Mouse (Mus musculus): ENCODE measurements around the gene Lrrc1.

The Lrrc1 gene

DNA sequence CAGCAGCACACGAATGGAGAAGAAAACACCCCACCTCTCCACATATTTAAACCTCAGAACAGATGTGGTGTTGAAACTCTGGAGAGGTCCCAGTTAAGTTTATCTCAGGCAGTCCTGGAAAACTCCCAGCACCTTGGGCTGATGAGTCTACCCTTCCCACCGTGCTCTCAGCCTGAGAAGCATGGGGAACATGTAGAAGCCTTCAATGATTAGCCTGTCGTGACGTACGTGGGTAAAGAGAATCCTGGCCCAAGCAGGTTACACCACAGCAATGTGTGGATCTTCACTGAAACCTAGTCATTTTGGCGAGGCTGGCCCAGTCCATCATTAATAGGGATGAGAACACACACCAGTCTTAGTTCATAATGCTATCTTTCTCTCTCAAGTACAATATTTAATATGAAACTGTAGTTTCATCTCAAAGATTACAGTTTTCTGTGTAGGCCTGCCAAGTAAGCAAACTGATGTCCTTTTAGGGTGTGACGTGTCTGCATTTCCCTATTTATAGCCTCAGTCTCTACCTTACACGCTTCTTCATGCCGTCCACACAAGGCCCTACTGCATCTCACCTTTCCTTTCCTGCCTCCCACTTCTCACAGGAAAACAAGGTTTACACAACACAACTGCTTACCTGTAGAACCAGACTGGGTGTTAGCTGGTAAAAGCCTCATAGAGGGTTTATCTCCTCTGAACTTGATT lies 125.0 kb downstream of the Lrrc1 start:
- DNase-seq: no peak

DNA sequence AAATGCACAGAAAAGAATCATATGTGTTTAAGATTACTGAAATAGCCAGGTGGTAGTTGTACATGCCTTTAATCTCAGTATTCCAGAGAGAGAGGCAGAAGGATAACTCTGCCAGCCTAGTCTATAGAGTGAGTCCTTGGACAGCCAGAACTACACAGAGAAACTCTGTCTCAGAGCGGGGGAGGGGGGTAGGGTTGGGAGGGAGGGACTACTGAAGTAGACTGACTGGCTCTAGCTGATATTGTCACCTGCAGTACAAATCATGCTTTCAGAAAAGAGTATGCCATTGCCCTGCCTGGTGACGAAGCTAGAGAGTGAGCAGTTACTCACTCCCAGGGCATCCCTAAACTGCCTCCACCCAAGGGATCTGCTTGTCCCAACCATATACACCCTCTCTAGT lies 125.9 kb downstream of the Lrrc1 start:
- DNase-seq: no peak

DNA sequence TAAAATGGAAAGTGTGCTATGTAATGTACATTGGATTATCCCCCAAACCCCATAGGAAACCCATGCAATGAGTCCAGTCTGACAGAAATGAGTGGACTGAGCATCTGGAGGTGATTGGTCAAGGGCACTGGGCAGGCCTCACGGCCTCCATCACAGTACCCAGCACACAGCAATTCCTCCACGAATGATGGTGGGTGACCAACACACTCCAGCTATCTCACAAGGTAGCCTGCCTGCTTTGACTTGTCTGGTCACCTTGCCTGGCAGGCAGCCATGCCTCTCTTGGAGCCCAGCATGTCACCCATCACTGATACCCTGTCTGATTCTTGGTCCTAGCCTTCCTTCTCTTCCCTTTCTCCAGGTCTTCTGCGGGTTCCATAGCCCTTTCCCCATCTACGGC lies 128.2 kb downstream of the Lrrc1 start:
- DNase-seq: no peak

DNA sequence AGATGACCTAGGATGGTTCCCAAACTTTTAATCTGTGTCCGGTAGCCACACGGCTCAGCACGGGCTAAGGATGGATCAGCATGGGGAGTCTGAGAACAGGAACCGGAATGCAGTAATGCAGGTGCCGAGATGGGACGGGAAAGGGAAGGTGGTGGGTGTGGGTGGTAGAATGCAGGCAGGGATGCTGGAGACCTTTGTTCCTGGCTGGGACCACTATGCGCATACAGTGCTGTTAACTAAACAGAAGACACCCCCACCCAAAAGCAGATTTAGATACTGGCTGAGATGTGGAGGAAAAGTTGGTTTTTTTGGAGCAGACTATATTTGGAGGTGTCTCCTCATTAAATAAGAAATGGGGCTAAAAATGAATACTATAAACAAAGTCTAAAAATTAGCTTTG lies 128.7 kb downstream of the Lrrc1 start:
- DNase-seq: no peak

DNA sequence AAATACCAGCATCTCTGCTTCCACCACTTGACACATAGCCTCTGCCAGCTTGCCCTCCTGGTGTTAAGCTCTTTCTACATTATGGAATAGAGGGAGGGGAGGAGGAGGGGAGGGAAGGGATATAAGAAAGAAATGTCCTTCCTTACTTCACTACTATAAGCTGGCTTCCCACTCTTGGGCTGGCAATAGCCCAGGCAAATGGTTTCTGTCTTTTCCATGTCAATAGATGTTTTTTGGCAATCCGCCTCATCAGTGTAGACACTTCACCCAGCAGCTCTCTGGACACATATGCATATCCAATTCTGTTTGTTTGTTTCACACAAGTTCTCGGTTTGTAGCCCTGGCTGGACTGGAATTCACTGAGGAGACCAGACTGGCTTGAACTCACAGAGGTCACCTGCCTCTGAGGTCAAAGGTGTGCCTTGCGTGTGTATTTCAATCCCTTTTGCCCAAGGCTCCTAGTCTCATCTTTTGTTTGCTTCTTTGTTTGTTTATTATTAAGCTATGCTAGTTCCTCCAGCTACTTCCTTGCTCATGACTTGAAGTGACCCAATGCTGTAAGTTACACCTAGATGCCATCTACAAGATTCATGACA lies 132.7 kb downstream of the Lrrc1 start:
- no peak for DNase-seq

DNA sequence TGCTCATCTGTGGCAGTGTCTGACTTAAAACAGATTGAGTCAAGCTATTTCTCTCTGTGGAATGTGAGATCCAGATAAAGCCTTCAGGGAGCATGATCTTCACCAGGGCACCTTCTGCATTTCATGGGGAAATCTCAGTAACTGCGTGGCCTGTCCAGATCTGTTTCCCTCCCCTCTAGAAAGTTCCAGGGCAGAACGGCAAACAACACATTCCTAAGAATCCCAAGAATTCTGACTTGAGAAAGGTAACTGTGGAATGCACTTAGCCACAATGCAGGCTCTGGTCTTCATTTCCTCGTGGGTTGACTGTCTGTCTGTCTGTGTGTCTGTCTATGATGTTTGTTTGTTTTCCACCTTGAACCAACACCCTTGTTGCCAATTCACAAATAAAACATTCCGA lies 133.7 kb downstream of the Lrrc1 start:
- no peak for DNase-seq

DNA sequence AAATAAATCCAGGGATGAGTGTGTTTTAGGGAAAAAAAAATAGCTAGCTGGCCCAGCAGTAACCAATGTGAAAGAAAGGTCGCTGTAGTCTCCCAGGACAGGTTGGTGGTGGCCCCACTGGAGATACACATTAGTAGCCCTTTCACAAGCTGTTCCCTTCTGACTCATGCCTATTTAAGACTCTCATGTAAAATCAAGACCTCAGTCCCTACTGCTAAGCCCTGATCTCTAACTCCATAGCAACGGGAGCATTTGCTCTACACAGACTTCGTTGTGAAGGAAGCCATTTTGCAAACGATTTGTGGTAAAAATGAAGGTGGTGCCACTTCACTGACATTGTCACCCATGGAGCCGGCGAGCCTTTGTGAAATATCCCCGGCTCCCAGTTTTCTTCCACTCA lies 134.1 kb downstream of the Lrrc1 start:
- no peak for DNase-seq

DNA sequence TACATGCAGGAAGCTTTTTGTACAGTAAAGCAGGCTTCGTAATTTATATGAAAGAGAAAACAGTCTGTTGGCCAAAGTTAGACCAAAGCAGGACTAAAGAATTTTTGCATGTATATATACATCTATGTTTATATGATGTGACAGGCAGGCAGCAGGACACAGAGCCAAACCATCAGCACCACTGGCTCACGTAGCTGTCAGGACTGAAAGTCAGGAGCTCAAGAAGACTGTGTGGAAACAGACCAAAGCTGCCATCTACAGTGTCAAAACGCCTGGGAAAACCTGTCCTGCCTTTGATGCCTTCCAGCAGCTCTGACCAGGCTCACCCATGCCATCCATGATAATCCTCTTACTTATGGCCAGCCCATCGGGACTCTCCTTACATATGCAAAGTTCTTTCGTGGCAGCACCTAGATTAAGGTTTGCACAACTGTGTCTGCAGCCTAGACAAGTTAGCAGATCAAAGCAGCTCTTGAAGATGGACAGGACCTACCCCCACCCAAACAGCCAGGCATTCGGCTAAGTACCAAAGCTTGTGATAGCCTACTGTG lies 136.5 kb downstream of the Lrrc1 start:
- no peak for DNase-seq

DNA sequence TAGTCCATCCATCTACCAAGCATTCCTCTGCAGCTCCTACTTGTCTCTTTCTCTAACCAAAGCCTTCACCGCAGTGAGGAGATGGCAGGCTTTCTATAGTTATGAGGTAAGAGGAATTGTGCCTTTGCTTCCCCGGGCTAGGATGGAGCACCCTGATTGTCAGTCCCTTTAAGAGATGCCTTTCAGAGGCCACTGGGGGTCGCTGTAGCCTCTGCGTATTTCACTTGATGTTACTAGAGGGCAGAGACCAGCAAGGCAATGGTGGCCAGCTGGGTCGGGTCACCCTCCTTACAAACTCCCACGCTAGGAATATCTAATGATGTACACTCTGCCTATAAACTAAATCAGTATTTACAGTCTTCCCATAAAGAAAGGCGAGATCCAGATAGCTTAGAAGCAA lies 137.8 kb downstream of the Lrrc1 start:
- peak; percentile 84 for DNase-seq

DNA sequence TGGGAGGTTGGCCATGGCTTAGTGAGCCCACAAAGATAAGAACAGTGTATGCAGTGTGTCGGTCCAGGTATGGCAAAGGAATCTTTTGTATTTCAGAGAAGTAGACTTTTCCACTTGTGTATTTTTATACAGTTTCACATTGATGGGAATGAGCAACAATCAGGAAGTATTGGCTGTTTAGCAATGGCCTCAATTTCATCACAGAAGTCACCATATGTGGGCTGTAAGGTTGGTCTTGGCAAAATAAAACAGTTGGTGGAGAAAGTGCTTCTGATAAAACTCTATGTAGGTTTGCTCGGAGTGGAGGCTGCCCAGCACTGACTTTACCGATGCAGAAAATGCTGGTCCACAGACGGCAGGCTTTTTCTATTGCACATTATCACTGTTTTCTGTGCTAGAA lies 140.2 kb downstream of the Lrrc1 start:
- no peak for DNase-seq

DNA sequence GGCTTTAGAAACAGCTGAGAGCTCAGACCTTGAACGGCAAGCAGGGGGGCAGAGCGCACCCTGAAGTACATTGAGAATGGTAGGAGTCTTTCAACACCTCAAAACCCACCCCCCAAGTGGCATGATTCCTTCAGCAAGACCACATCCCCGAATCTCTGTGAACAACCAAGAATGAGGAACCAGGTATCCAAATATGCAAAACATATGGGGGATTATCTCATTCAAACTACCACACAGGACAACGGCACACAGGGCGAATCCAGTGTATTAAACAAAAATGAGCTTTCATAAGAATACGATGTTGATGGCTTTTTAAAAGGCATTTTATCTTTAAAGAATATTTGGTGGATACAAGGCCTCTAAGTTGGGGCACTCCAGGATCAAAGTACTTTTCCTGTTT lies 140.7 kb downstream of the Lrrc1 start:
- no peak for DNase-seq

DNA sequence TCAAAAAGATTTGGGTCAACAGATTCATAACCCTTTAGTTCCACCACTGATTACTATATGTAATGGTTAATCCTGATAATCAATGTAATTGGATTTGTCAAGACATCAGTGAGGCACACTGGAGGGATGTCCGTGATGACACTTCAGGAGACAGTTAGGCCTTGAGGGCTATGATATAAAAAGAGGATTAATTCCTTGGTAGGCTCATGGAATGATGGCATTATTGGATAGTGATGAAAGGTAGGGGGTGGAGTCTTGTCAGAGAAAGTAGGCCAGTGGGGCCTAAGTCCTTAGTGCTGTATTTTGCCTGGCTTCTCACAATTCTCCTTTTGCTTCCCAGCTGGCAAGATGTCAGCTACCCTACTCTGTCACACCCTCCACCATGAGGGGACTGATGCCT lies 141.7 kb downstream of the Lrrc1 start:
- DNase-seq: no peak

DNA sequence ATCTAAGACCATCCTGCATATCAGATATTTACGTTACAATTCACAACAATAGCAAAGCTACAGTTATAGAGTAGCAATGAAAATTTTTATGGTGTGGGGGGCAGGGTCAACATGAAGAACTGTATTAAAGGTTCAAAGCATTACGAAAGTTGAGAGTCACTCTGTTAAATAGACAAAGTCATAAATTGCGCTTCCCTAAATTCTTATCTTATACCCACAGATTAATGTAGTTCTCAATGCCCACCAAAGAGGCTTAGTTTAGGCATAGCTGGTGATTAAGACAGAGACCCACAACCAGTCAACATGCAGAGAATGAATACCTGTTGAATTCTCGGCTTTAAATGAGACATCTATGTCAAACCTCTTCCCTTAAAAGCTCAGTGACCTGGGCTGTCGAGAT lies 144.9 kb downstream of the Lrrc1 start:
- no peak for DNase-seq

DNA sequence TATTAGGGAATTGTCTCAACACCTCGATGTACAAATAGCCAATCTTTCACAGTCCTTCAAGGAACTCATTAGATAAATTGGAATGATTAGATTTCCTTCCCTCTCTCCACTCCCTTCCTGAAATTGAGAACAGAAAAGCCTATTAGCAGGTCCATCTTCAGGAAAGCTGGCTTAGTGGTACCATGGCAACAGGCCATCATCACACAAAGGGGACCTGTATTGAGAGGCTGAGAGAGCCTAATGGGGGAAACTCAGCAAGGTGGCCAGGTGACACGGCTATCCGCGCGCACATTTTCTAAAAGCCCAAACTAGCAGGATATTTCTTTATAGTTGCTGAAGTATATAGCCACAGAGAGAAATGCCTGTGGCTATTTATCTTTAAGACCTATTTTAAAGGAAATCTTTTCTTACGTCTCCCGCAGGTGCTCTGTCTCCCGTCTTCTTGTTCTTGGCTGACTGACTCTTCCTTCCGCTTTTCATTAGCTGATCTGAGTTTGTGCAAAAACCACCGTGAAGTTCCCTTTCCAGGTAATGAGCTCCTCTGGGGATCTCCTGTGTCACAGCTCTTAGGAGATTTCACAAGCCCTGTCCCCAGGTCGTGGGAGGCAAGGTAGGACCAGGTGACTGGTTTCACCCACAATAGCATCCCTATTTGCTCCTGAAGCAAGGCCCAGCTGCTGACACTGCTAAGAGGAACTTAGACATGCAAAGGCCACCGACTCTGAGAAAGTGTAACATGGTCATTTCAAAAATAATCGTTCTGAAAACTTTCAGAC lies 145.6 kb downstream of the Lrrc1 start:
- no peak for DNase-seq

DNA sequence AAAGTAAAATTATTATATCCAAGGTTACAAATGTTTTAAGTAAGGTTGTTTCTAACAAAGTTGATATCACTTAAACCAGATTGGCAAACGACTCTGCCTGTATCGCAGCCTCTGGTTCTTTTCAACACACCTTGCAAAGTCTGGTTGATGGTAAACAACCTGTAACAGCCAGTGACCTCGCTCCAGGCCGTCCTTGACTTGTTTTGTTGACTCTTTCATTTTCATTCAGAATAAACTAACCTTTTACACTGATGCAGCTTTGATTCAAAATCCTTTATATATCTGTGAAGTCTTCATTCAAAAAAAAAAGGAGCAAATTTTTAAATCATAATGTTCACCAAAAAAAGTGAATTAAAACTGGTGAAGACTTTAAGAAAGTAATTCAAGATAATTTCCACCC lies 147.6 kb downstream of the Lrrc1 start:
- DNase-seq: no peak

DNA sequence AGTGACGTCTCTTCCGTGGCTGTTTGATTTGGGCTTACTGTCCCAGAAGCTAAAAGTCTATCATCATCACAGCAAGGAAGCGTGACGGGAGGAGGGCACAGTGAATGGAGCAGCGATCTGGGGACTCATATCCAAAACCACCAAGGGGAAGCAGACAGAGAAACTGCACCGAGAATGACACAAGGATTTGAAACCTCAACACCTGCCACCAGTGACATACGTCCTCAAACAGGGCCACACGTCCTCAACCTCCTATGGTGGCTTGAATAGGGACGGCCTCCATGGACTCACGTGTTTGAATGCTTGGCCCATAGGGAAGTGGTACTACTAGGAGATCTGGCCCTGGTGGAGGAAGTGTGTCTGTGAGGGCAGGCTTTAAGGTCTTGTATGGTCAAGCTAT lies 153.4 kb downstream of the Lrrc1 start:
- DNase-seq: no peak

DNA sequence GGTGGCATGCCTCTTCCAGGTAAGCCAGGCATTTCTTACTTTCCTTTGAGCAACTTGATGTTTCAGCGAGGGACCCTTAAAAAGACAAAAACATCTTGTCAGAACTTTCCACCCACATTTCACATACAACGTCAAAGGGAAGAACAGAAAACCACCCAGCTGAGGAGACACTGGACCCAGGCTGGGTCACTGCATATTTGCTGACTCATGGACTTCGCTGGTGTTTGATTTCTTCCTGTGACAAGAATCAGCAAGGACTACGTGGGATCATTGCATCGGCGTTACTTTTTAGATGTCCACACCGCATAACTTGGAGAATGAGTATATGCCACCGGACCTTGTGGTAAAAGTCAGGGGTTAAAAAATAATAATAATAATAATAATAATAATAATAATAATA lies 155.7 kb downstream of the Lrrc1 start:
- DNase-seq: no peak

DNA sequence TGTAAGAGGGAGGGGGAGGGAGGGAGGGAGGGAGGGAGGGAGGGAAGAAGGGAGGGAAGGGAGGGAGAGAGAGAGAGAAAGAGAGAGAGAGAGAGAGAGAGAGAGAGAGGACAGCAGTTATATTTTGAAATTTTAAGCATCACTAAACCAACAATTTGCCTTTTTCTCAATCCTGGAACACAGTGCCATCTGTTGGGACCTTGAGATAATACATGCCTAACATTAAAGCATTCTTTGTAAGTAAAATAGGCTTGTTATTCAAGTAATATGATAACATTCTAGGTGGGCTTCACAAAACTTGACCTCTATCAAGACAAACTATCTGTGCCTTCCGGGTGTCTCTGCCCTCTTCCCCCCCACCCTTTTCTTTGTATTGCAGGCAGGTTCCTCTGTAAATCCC lies 157.9 kb downstream of the Lrrc1 start:
- no peak for DNase-seq

DNA sequence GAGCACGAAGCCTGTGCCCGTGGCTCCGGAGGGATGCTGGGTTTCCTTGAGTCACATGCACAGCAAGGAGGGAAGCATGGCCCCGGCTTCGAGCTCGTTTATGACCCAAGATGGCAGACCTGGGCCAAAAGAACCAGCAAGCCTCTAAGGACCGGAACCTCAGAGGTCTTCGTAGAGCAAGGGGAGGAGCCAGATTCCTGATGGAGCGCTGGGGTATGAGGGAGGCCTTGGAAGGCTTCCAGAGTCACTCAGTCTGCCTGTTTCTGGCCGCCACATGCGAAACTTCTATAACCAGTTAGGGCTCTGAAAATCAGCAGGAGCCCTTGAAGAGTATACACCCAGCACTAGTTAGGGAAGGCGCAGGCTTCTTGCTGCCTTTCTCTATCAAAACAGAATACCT lies 159.1 kb downstream of the Lrrc1 start:
- no peak for DNase-seq

DNA sequence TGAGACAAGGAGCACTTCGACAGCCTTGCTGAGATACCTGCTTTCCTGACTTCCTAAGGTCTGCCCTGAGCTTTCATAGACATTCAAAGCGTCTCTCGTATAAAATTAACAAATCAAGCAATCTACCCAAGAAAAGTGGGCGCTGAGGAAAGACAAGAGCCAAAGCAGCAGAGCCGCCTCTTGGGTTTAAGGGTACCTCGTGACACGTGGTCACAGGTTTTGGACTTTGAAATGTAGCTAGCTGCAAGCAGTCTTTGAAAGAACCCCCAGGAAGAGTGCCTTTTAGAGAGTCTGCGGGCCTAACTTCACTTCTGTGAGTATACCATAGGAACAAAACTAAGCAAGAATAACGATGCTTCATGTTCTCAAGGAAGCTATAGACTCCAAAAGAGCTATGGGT lies 160.0 kb downstream of the Lrrc1 start:
- DNase-seq: no peak

DNA sequence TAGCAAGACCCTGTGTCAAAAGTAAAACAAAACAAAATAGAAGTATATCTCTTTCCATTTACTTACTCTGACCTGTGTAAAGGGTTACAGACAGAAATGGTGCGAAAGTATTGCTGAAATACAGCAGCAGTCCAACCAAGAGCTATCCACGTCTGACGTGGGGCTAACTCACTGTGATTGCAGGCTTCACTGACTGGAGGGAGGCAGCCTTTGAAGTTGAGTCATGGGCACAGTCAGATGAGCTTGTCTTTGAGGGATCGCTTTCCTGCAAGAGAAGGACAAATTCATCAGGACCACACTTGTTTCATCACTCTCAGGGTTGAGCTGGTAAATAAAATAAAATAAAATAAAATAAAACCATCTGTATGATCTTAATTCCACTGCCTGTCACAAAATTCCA lies 160.7 kb downstream of the Lrrc1 start:
- no peak for DNase-seq

DNA sequence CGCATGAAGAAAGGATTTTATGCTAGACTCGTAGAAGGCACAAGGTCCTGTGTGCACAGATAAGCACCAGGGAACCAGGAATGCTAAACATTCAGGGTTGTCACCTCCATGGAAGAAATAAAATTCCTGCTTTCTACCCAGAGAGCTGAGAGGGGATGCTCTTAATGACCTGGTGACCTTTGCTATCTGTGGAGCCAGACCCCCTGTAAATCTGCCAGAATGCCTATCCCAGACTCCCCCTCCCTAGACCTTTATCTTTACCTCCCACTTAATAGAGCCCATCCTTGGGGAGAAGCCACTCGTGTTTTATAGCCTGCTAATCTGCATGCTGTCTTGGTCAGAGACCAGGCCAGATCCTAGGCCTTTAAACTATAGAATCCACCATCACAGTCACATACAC lies 162.2 kb downstream of the Lrrc1 start:
- no peak for DNase-seq

DNA sequence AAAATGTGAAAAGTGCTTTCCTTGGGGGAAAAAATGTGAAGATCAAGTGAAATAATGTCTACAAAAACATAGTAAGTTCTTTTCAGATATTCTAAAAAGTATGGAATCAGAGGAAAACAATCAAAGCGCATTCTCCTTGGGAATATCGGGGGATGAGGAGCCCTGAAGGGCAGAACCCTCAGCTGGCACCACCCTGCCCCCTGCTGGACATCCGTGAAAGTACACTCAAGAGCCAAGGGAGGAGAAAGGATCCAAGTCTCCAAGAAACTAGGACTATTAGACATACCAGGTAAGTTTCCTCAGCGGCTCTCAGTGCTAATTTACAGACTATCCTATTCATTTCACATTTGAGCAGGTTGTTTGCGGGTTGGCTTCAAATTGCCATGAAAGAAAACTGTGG lies 163.1 kb downstream of the Lrrc1 start:
- DNase-seq: peak; percentile 76
